Comparison of ENCODE assay signal across 34 mouse cellular contexts in genomic region chr7:73498200-73498599, GRCm38 (mm10).
"Had no signal": no experiment of that assay in that cellular context is flagged by ENCODE, and none has a peak within 500 bp of the region (broad histone marks: within the 10 kb centered on the region; RNA-seq: fewer than 3 reads in every experiment).

No protein-coding gene starts in this region.

- H3K27me3 ChIP-seq: heart, embryonic 12.5 days; heart, embryonic 13.5 days; heart, embryonic 15.5 days; hindbrain, embryonic 12.5 days; hindbrain, embryonic 13.5 days; hindbrain, embryonic 15.5 days; intestine, embryonic 15.5 days; kidney, embryonic 15.5 days had no signal

- H3K9ac ChIP-seq: heart, embryonic 12.5 days; heart, embryonic 13.5 days; heart, embryonic 15.5 days; hindbrain, embryonic 12.5 days; hindbrain, embryonic 13.5 days; hindbrain, embryonic 14.5 days; hindbrain, embryonic 15.5 days; intestine, embryonic 15.5 days; kidney, embryonic 15.5 days had no signal

- H3K9me3 ChIP-seq: heart, embryonic 10.5 days; heart, embryonic 12.5 days; heart, embryonic 13.5 days; heart, embryonic 15.5 days; hindbrain, embryonic 10.5 days; hindbrain, embryonic 12.5 days; hindbrain, embryonic 13.5 days; hindbrain, embryonic 15.5 days; intestine, embryonic 15.5 days; kidney, embryonic 15.5 days had no signal

- H3K4me2 ChIP-seq: heart, embryonic 11.5 days; heart, embryonic 12.5 days; heart, embryonic 13.5 days; heart, embryonic 15.5 days; hindbrain, embryonic 12.5 days; hindbrain, embryonic 13.5 days; hindbrain, embryonic 14.5 days; hindbrain, embryonic 15.5 days; intestine, embryonic 15.5 days; kidney, embryonic 15.5 days had no signal

- H3K4me3 ChIP-seq: heart, embryonic 10.5 days; heart, embryonic 12.5 days; heart, embryonic 13.5 days; heart, embryonic 15.5 days; hindbrain, embryonic 10.5 days; hindbrain, embryonic 12.5 days; hindbrain, embryonic 13.5 days; hindbrain, embryonic 15.5 days; intestine, embryonic 15.5 days; kidney, embryonic 15.5 days; layer of hippocampus, adult 2 months; left cerebral cortex, adult 2 months had no signal

- H3K4me1 ChIP-seq: heart, embryonic 10.5 days; heart, embryonic 12.5 days; heart, embryonic 13.5 days; heart, embryonic 15.5 days; hindbrain, embryonic 10.5 days; hindbrain, embryonic 12.5 days; hindbrain, embryonic 13.5 days; hindbrain, embryonic 15.5 days; intestine, embryonic 15.5 days; kidney, embryonic 15.5 days had no signal

- H3K27ac ChIP-seq: heart, embryonic 10.5 days; heart, embryonic 13.5 days; heart, embryonic 15.5 days; hindbrain, embryonic 10.5 days; hindbrain, embryonic 12.5 days; hindbrain, embryonic 13.5 days; hindbrain, embryonic 14.5 days; hindbrain, embryonic 15.5 days; hindbrain, postnatal 0 days; intestine, embryonic 15.5 days; kidney, embryonic 15.5 days; kidney, postnatal 0 days; layer of hippocampus, adult 2 months; left cerebral cortex, adult 2 months had no signal

- ATAC-seq: hindbrain, embryonic 16.5 days; hindbrain, postnatal 0 days; inflammation-experienced regulatory T-cells, adult 6 months; intestine, embryonic 15.5 days; intestine, embryonic 16.5 days; intestine, postnatal 0 days had no signal

- DNase-seq: heart, postnatal 10 days; heart, postnatal 14 days; heart, postnatal 36 days; heart, postnatal 4 days; kidney, adult 11 months; kidney, adult 18-20 months; kidney, adult 8-10 months; kidney, adult 9 months; kidney, postnatal 10 days; kidney, postnatal 14 days; kidney, postnatal 25 days; kidney, postnatal 4 days; layer of hippocampus, adult 9-11 months; layer of hippocampus, postnatal 36 days had no signal
